Mouse (Mus musculus): ENCODE measurements around the gene Slc7a4. TPM values are rescaled to one million over a fixed set of nuclear protein-coding genes. Genes with fewer than 3 reads are reported as not detected.
A peak's percentile ranks its signal among the peaks of the same experiment; 100 is the strongest.
"Not testable (repeated sequence)": the region's sequence is repeated elsewhere in the genome, so short reads cannot be mapped to it uniquely, and the experiment has no call there.

The Slc7a4 gene
- total RNA-seq, 2 experiments from 2014 or later = 0.22 TPM; not detected in 1

- no peak for TF ChIP-seq CTCF (IDR thresholded peaks at IDR 0.05)
- no peak overlapping the region for H3K4me3 ChIP-seq
- no peak overlapping the region for H3K27ac ChIP-seq
- intact Hi-C loops (cut with DNase I) = loop anchor here (2.0 kb wide), 1 partner anchor 60 kb away; the partner anchor contains the start of gene Smpd4
- DNase-seq = no peak
Observed at GRCm38 (mm10) chr16:17558811-17559210, 24.2 kb downstream of the Slc7a4 start.

GRCm38 (mm10) chr16:17557947-17558480 is 25.0 kb downstream of the Slc7a4 start:
- peak; percentile 99 for TF ChIP-seq CTCF (IDR thresholded peaks at IDR 0.05)

GRCm38 (mm10) chr16:17556907-17557306 is 26.1 kb downstream of the Slc7a4 start:
- no peak for DNase-seq
- no peak overlapping the region for H3K27ac ChIP-seq
- no peak overlapping the region for H3K4me3 ChIP-seq
- intact Hi-C loops (cut with DNase I) = no loop called here
- no peak for TF ChIP-seq CTCF (IDR thresholded peaks at IDR 0.05)

More at GRCm38 (mm10) chr16:17557947-17558480, 25.0 kb downstream of the Slc7a4 start:
- intact Hi-C loops (cut with DNase I) = loop anchor here (2.0 kb wide), 1 partner anchor 61 kb away; the partner anchor contains the start of gene Smpd4
- DNase-seq = peak; percentile 72
- Histone ChIP-seq H3K27ac (no peak overlapping the region; the same call in 1 of the 2 replicates), H3K4me3 (no peak overlapping the region)

- no peak for TF ChIP-seq CTCF (IDR thresholded peaks at IDR 0.05)
- no peak for DNase-seq
- intact Hi-C loops (cut with DNase I) = no loop called here
- no peak overlapping the region for H3K4me3 ChIP-seq
- no peak overlapping the region for H3K27ac ChIP-seq
Observed at GRCm38 (mm10) chr16:17556180-17556579, 26.8 kb downstream of the Slc7a4 start.

GRCm38 (mm10) chr16:17554702-17555101 is 28.3 kb downstream of the Slc7a4 start:
- H3K27ac ChIP-seq; intact Hi-C loops (cut with DNase I); H3K4me3 ChIP-seq; DNase-seq: not testable (repeated sequence)

GRCm38 (mm10) chr16:17553910-17554685 is 28.9 kb downstream of the Slc7a4 start:
- peak; percentile 41 for DNase-seq
- intact Hi-C loops (cut with DNase I) = no loop called here
- H3K27ac ChIP-seq = no peak overlapping the region
- H3K4me3 ChIP-seq = peak overlapping the region; percentile 29
- TF ChIP-seq CTCF (IDR thresholded peaks at IDR 0.05) = no peak

GRCm38 (mm10) chr16:17552837-17553236 is 30.2 kb downstream of the Slc7a4 start:
- Histone ChIP-seq H3K4me3 (no peak overlapping the region), H3K27ac (no peak overlapping the region)
- intact Hi-C loops (cut with DNase I) = no loop called here
- no peak for DNase-seq
- no peak for TF ChIP-seq CTCF (IDR thresholded peaks at IDR 0.05)

GRCm38 (mm10) chr16:17542632-17543031 is 40.4 kb downstream of the Slc7a4 start:
- no peak for DNase-seq
- no peak overlapping the region for H3K4me3 ChIP-seq
- intact Hi-C loops (cut with DNase I) = no loop called here
- H3K27ac ChIP-seq = no peak overlapping the region
- TF ChIP-seq CTCF (IDR thresholded peaks at IDR 0.05) = no peak

- intact Hi-C loops (cut with DNase I) = no loop called here
- Histone ChIP-seq H3K27ac (no peak overlapping the region), H3K4me3 (no peak overlapping the region)
- peak; percentile 34; the same call in 1 of the 2 replicates for TF ChIP-seq CTCF (IDR thresholded peaks at IDR 0.05)
- DNase-seq = no peak
Observed at GRCm38 (mm10) chr16:17536584-17536983, 46.4 kb downstream of the Slc7a4 start.

- Histone ChIP-seq H3K4me3 (no peak overlapping the region), H3K27ac (no peak overlapping the region)
- DNase-seq = no peak
- intact Hi-C loops (cut with DNase I) = loop anchor here (5.0 kb wide), 2 partner anchors 61 to 126 kb away; partner anchors contain the start of genes Pi4ka and Snap29
- TF ChIP-seq CTCF (IDR thresholded peaks at IDR 0.05) = no peak
Observed at GRCm38 (mm10) chr16:17532676-17533329, 50.2 kb downstream of the Slc7a4 start.

- DNase-seq = no peak
- intact Hi-C loops (cut with DNase I) = loop anchor here (5.0 kb wide), 2 partner anchors 60 to 125 kb away; partner anchors contain the start of genes Pi4ka and Snap29
- Histone ChIP-seq H3K4me3 (no peak overlapping the region), H3K27ac (no peak overlapping the region)
- TF ChIP-seq CTCF (IDR thresholded peaks at IDR 0.05) = peak; percentile 32; the same call in 1 of the 2 replicates
Observed at GRCm38 (mm10) chr16:17532271-17532670, 50.7 kb downstream of the Slc7a4 start.

- Histone ChIP-seq H3K4me3 (peak within 1 kb of the TSS; percentile 94), H3K27ac (peak within 1 kb of the TSS; percentile 99)
- intact Hi-C loops (cut with DNase I) = loop anchor here (2.0 to 5.0 kb wide), 3 partner anchors 22 to 123 kb away; partner anchors contain the start of genes Lztr1, Pi4ka and Snap29
- TF ChIP-seq CTCF (IDR thresholded peaks at IDR 0.05) = no peak
- DNase-seq = peak; percentile 98
Observed at GRCm38 (mm10) chr16:17530640-17531288, 52.2 kb downstream of the Slc7a4 start, which contains the start of gene Thap7. Gene Thap7 (minus strand): TSS chr16:17531136.

All from gastrocnemius, adult 2 months (tissue).